Mouse (Mus musculus): ENCODE measurements around the gene Gnrhr. TPM values are rescaled to one million over a fixed set of nuclear protein-coding genes. Genes with fewer than 3 reads are reported as not detected.

Gene Gnrhr
- under 1 TPM; 0.31 to 0.64 (median 0.47) TPM for total RNA-seq (2022)

GRCm38 (mm10) chr5:86197801-86198200 lies at the start of gene Gnrhr:
Gnrhr (minus strand) TSS chr5:86197901.
- DNase-seq: no peak

GRCm38 (mm10) chr5:86246559-86246958 lies 48.9 kb upstream of the Gnrhr start:
- no peak for DNase-seq

- no peak for DNase-seq
Measured at GRCm38 (mm10) chr5:86244880-86245279, 47.2 kb upstream of the Gnrhr start.

- DNase-seq: no peak
Measured at GRCm38 (mm10) chr5:86244275-86244674, 46.6 kb upstream of the Gnrhr start.

GRCm38 (mm10) chr5:86227156-86227853 lies 29.6 kb upstream of the Gnrhr start:
- DNase-seq: no peak

GRCm38 (mm10) chr5:86191356-86191755 lies 6.3 kb downstream of the Gnrhr start:
- DNase-seq: no peak

- DNase-seq: no peak
Measured at GRCm38 (mm10) chr5:86190770-86191169, 6.9 kb downstream of the Gnrhr start.

- no peak for DNase-seq
Measured at GRCm38 (mm10) chr5:86190290-86190689, 7.4 kb downstream of the Gnrhr start.

GRCm38 (mm10) chr5:86187441-86187840 lies 10.3 kb downstream of the Gnrhr start:
- no peak for DNase-seq

- no peak for DNase-seq
Measured at GRCm38 (mm10) chr5:86173778-86174177, 23.9 kb downstream of the Gnrhr start.

GRCm38 (mm10) chr5:86172449-86173161 lies 25.1 kb downstream of the Gnrhr start, which contains the start of gene Uba6:
Uba6 (minus strand) TSS chr5:86172803.
- peak; percentile 99 for DNase-seq

GRCm38 (mm10) chr5:86172088-86172448 lies 25.6 kb downstream of the Gnrhr start:
- no peak for DNase-seq

Other genes starting within 250 kb of the Gnrhr start
- gene Cenpc1, start 132.3 kb downstream of the Gnrhr start, total RNA-seq (2022): 10 to 100 TPM; 15.9 to 23.6 (median 18.3) TPM
- 1 to 10 TPM in 3 of 4 experiments, under 1 TPM in 1; 0.67 to 3.2 (median 1.4) TPM for gene Stap1, start 126.2 kb downstream of the Gnrhr start, total RNA-seq (2022)
- 10 to 100 TPM; 14.9 to 24.5 (median 19.7) TPM for gene Uba6, start 25.1 kb downstream of the Gnrhr start, total RNA-seq (2022)
- gene Tmprss11c, start 91.4 kb upstream of the Gnrhr start, total RNA-seq (2022): not detected
- not detected for gene Tmprss11d, start 175.5 kb upstream of the Gnrhr start, total RNA-seq (2022)

Measured in adrenal gland, adult 8-10 months (tissue).